Mouse (Mus musculus) limb, embryonic 10.5 days (tissue): ENCODE results near the gene Tectb. TPM values are rescaled to one million over a fixed set of nuclear protein-coding genes. Genes with fewer than 3 reads are reported as not detected.

Source experiments
- DNase-seq: peaks from one replicate; pipeline ENCODE4 v3.0.0-alpha.2; 2017; ENCODE audit warnings: low spot score
- H3K27ac ChIP-seq: fragments of 300-500 bp; sonication (generic); 2 replicates; pipeline ENCODE4 v1.5.1; 2016; ENCODE audit warnings: mild to moderate bottlenecking
- H3K27me3 ChIP-seq: fragments of 300-500 bp; sonication (generic); 2 replicates; pipeline ENCODE4 v1.6.1; 2016; ENCODE audit warnings: low read depth, mild to moderate bottlenecking; ENCODE audit not compliant: poor library complexity, severe bottlenecking
- H3K36me3 ChIP-seq: fragments of 300-500 bp; sonication (generic); 2 replicates; pipeline ENCODE4 v1.6.1; 2016; ENCODE audit warnings: mild to moderate bottlenecking, moderate library complexity
- H3K4me1 ChIP-seq: fragments of 300-500 bp; sonication (generic); 2 replicates; pipeline ENCODE4 v1.6.1; 2016
- H3K4me3 ChIP-seq: fragments of 300-500 bp; sonication (generic); 2 replicates; pipeline ENCODE4 v1.5.1; 2016; ENCODE audit warnings: mild to moderate bottlenecking, moderate library complexity
- H3K9me3 ChIP-seq: fragments of 300-500 bp; sonication (generic); replicated peaks from 2 replicates; pipeline ENCODE4 v1.6.1; 2016; ENCODE audit warnings: mild to moderate bottlenecking
- WGBS: fragments of 180-500 bp; shearing (Covaris S2); methylation state at CpG from one replicate; pipeline ENCODE4 v1.1.7; 2016; 5-methylcytosine and 5-hydroxymethylcytosine counted together
- polyA plus RNA-seq: library from polyadenylated mRNA; unstranded; fragments of >200 nt; fragmentation: Nextera tagmentation; extraction: Ambion mirVana; gene quantifications from 2 replicates; pipeline ENCODE4 v1.2.1, GENCODE M21; 2016

Gene Tectb
- polyA plus RNA-seq, 1 experiment from 2014 or later, result not detected

DNA sequence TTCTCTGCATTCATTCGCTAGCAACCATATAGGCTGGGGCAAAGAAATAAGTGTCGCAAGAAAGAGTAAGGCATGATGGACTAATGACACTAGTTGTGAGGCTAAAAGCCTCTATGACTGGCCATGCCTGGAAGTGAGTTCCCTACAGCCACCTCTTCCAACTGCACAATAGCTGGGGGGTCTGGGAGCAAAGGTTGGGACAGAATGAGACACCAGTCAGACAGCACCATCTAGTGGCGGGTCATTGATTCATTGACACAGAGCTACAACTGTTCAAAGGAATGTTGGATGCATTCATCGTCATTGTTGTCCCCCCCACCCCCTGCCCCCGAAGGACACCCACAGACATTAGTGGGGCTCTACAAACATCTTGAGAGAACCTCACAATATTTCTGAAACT lies 17.8 kb downstream of the Tectb start:
- peak; percentile 75 for DNase-seq
- no peak overlapping the region for H3K27ac ChIP-seq
- no peaks in the 10 kb centered on the region for H3K36me3 ChIP-seq
- peaks cover 3% of the 10 kb centered on the region; the same call in 1 of the 2 replicates for H3K27me3 ChIP-seq
- no peak overlapping the region for H3K4me3 ChIP-seq
- no peaks in the 10 kb centered on the region for H3K9me3 ChIP-seq
- 43% methylated on average over 5 of the region's 5 CpGs for WGBS
- H3K4me1 ChIP-seq, result no peaks in the 10 kb centered on the region

DNA sequence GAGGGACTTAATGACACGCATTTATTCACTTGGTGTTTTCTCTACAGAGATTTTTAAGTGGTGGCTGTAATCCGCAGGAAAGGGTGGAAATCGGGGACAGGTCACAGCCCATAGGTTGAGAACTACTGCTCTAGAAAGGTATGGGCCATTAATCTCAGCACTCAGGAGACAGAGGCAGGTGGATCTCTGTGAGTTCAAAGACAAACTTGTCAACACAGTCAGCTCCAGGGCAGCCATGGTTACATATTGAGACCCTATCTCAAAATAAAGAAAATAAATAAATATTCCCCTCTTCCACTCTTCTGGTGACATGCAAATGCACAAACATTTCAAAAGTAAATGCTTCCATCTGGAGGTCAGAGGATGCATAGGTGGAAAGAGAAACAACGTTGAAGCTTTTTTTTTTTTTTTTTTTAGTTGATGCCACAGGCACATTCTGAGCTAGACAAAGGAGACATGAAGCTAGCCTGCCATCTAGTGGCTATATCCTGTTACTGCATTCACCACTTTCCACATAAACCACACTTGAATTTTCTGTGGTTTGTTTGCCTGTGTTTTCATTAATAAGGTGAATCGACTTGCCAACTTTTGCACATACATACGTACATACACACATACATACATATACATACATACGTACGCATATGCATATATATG lies 26.1 kb downstream of the Tectb start:
- Histone ChIP-seq H3K4me1 (no peaks in the 10 kb centered on the region), H3K36me3 (no peaks in the 10 kb centered on the region), H3K4me3 (no peak overlapping the region), H3K27me3 (0 out of 2 replicates have a peak, but pooled peaks cover 4% of the 10 kb centered on the region), H3K27ac (no peak overlapping the region), H3K9me3 (no peaks in the 10 kb centered on the region)
- DNase-seq, result peak; percentile 37
- WGBS, result 38% methylated on average over 8 of the region's 8 CpGs

DNA sequence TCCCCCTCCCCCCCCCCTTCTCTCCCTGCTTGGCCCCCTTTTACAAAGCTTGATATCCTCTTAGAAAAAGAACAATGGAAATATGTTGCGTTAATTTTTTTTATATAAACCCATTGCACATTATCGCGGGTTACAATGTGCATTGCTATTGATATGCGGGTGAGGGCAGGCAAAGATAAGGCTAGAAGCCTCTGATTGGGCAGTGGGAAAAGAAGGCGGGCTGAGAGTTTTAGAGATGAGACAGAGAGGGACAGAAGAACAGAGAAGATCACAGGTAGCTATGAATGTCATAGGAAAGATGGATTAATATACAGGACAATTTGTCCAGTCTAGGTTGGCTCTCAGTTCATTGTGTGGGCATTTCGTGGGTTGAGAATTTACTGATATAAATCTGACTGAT lies 26.7 kb downstream of the Tectb start:
- Histone ChIP-seq H3K4me1 (no peaks in the 10 kb centered on the region), H3K36me3 (no peaks in the 10 kb centered on the region), H3K9me3 (no peaks in the 10 kb centered on the region), H3K27me3 (0 out of 2 replicates have a peak, but pooled peaks cover 4% of the 10 kb centered on the region), H3K4me3 (no peak overlapping the region), H3K27ac (no peak overlapping the region)
- 61% methylated on average over 6 of the region's 6 CpGs for WGBS
- DNase-seq, result no peak

DNA sequence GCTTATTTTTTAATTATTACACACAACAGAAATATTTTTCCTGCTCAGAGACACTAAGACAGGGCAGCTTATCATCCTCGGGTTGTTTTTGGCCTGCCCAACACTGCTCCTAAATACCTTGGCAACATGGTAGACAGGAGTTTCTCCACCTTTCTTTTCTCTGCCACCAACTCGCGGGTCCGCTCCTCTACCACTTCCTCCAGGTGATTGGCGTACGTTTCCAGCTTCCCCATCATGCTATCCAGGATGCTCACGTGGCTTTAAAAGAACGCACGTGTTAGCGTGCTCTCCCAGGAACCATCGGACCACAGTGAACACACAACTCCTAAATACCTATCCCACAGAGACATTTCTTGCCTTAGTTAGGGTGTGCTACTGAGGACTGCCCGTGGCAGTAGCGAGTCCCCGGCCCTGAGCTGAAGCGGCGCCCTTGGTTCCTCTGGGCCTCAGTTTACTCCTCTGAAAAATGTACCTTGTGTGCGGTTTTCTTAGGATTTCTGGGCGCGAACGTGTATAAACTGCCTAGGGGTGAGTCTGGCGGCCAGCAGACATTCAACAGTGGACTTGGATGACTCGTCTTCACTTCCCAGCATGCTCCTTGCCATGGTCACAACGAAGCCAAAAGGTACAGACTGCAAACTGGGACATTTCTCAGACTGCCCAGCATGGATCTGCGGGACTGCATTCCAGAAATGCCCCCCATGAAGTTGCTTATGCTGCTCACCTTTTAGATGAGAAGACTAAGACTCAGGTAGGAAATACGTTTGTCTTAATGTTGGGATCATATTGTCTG lies 27.4 kb downstream of the Tectb start:
- Histone ChIP-seq H3K4me3 (no peak overlapping the region), H3K4me1 (no peaks in the 10 kb centered on the region), H3K36me3 (no peaks in the 10 kb centered on the region), H3K27me3 (0 out of 2 replicates have a peak, but pooled peaks cover 4% of the 10 kb centered on the region), H3K9me3 (no peaks in the 10 kb centered on the region), H3K27ac (no peak overlapping the region)
- DNase-seq, result no peak
- WGBS, result 66% methylated on average over 25 of the region's 25 CpGs

DNA sequence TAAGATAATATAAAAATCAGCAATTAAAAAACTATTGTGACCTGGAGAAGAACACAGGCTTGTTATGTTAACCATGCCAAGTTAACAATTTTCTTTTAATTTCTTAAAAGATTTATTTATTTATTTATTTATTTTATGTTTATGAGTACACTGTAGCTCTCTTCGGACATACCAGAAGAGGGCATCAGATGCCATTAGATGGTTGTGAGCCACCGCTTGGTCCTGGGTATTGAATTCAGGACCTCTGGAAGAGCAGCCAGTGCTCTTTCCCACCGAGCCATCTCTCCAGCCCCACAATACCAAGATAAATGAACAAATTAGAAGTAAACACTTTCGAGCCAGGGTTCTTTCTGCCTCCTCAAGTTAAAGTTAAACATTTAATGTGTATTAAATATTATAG lies 28.1 kb downstream of the Tectb start:
- Histone ChIP-seq H3K9me3 (no peaks in the 10 kb centered on the region), H3K27ac (no peak overlapping the region), H3K36me3 (no peaks in the 10 kb centered on the region), H3K27me3 (0 out of 2 replicates have a peak, but pooled peaks cover 4% of the 10 kb centered on the region), H3K4me3 (no peak overlapping the region), H3K4me1 (no peaks in the 10 kb centered on the region)
- no peak for DNase-seq
- WGBS, result 85% methylated on average over 4 of the region's 4 CpGs

DNA sequence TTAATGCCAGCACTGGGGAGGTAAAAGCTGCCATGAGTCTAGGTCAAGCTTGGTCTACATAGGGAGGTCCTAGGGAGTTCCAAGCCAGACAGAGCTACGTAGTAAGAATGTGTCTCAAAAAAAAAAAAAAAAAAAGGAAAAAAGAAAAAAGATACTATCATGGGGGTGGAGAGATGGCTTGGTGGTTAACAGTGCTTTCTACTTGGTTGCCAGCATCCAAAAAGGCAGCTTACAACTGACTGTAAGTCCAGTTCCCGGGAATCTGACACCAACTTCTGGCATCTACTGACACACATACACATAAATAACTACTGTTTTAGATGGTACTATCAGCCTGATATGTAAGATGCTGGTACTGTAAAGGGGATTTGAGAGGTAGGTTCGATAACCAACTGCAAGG lies 28.6 kb downstream of the Tectb start:
- DNase-seq, result no peak
- no peaks in the 10 kb centered on the region for H3K36me3 ChIP-seq
- no peak overlapping the region for H3K27ac ChIP-seq
- no peaks in the 10 kb centered on the region for H3K9me3 ChIP-seq
- 0 out of 2 replicates have a peak, but pooled peaks cover 4% of the 10 kb centered on the region for H3K27me3 ChIP-seq
- H3K4me1 ChIP-seq, result no peaks in the 10 kb centered on the region
- 81% methylated on average over 3 of the region's 3 CpGs for WGBS
- no peak overlapping the region for H3K4me3 ChIP-seq

DNA sequence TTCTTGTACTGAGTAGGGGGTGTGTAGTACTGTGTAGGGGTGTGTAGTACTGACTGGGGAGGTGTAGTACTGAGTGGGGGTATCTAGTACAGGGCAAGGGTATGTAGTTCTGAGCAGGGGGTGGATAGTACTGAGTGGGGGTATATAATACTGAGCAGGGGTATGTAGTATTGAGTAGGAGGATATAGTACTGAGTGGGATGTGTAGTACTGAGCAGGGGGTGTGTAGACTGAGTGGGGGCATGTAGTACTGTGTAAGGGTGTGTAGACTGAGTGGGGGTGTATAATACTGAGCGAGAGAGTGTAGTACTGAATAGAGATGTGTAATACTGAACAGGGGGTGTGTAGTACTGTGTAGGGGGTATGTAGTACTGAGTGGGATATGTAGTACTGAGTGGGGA lies 31.2 kb downstream of the Tectb start:
- H3K4me1 ChIP-seq, result no peaks in the 10 kb centered on the region
- no peak for DNase-seq
- no peak overlapping the region for H3K27ac ChIP-seq
- H3K27me3 ChIP-seq, result 0 out of 2 replicates have a peak, but pooled peaks cover 4% of the 10 kb centered on the region
- H3K36me3 ChIP-seq, result no peaks in the 10 kb centered on the region
- no peaks in the 10 kb centered on the region for H3K9me3 ChIP-seq
- H3K4me3 ChIP-seq, result no peak overlapping the region
- 93% methylated on average over 1 of the region's 1 CpGs for WGBS

DNA sequence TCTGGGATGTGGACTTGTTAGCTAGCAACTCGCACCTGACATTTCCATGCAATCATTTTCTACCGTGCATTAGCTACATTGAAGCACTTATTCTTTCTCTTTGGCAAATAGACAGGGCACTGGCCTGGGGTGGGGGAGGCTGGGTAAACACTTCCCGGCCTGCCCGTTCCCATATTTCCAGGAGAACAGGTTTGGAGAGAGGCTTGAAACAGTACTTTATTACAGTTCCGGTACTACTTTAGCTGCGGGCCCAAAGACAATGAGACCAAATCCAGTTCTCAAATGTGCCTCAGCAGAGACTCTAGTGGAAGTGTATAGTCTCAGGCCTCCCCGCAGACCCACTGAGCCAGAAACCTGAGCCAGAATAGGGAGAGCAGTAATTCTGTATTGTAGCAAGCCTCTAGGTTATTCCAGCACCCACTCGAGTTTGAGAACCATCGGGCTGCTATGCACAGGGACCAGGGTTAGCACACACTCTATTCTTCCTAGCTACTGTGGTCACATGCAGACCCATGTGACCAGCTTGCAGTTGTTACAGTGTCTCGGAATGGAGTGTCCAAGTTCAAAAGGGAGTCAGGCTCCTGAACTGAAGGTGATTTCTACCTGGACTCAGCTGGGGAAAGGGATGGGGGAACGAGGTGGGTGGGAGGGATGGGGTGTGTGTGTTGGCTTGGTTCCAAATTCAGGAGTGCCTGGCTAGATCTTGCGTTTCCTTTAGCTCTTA lies 33.2 kb downstream of the Tectb start:
- no peaks in the 10 kb centered on the region for H3K36me3 ChIP-seq
- no peak overlapping the region for H3K27ac ChIP-seq
- no peaks in the 10 kb centered on the region for H3K9me3 ChIP-seq
- no peak overlapping the region for H3K4me3 ChIP-seq
- no peaks in the 10 kb centered on the region for H3K27me3 ChIP-seq
- no peak for DNase-seq
- H3K4me1 ChIP-seq, result peaks cover 8% of the 10 kb centered on the region
- 90% methylated on average over 12 of the region's 12 CpGs for WGBS

DNA sequence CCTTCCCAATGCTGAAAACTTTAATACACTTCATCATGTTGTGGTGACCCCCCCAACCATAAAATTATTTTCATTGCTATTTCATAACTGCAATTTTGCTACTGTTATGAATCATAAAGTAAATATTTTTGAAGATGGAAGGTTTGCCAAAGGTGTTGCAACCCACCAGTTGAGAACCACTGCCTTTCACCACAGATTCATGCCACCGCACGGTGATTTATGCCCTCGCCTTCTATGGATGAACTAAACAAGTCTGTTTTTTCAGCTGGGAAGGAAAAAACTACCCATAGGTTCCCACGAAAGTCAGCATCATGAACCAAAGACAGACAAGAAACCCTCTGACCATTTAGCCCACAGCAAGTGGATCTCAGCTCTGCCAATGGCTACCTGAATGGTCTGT lies 36.3 kb downstream of the Tectb start:
- no peak overlapping the region for H3K4me3 ChIP-seq
- H3K36me3 ChIP-seq, result no peaks in the 10 kb centered on the region
- no peak overlapping the region for H3K27ac ChIP-seq
- DNase-seq, result no peak
- H3K27me3 ChIP-seq, result peaks cover 7% of the 10 kb centered on the region; the same call in 1 of the 2 replicates
- H3K4me1 ChIP-seq, result peaks cover 11% of the 10 kb centered on the region
- WGBS, result 90% methylated on average over 4 of the region's 4 CpGs
- H3K9me3 ChIP-seq, result no peaks in the 10 kb centered on the region

DNA sequence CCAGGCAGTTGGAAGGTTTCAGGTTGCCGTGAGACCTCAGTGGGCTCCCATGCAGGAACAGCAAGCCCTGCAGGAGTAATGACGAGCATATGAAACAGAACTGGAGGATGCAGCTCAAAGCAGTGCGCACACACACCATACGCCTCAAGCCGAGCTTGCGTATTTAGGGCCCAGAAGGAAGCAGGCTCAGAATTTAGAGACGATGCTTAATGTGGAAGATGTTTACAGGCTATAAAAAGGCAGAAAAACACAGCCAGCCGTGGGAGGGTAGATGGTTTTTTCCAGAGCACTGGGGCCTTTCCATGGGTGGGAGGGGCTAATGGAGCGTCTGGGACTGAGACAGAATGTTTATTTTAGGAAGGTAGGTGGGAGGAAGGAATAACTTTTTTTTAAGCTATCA lies 36.8 kb downstream of the Tectb start:
- Histone ChIP-seq H3K4me1 (peaks cover 11% of the 10 kb centered on the region), H3K9me3 (no peaks in the 10 kb centered on the region), H3K4me3 (no peak overlapping the region), H3K27me3 (peaks cover 7% of the 10 kb centered on the region; the same call in 1 of the 2 replicates), H3K36me3 (no peaks in the 10 kb centered on the region), H3K27ac (no peak overlapping the region)
- WGBS, result 70% methylated on average over 9 of the region's 9 CpGs
- no peak for DNase-seq

DNA sequence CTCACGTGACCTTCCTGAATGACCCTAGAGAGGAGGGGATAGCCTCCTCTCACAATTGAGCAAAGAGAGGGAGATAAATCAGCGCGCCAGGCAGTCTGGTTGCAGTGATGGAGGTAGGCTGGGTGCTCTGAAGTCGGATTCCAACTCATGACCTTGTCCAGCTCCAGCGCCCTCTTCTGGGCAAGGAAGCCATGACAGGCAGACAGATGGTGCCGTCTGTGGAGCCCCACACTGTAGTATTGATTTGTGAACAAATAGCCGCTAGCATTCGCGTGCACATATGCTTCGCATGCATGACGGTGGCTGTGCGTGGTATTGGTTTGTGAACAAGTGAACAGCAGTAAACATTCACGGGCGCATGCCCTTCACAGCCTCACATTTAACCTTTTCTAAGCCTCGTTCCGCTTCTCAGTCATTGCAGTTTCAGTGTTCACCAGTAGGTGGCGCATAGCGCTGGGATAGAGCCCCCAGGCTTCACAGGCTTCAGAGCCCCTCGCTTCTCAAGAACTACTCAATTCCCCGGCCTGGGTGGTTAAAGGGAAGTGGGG lies 37.7 kb downstream of the Tectb start:
- peaks cover 14% of the 10 kb centered on the region for H3K4me1 ChIP-seq
- H3K4me3 ChIP-seq, result peak overlapping the region; percentile 47
- H3K36me3 ChIP-seq, result no peaks in the 10 kb centered on the region
- H3K9me3 ChIP-seq, result no peaks in the 10 kb centered on the region
- peak; percentile 90 for DNase-seq
- H3K27me3 ChIP-seq, result peaks cover 7% of the 10 kb centered on the region; the same call in 1 of the 2 replicates
- 4% methylated on average over 20 of the region's 20 CpGs for WGBS
- peak overlapping the region; percentile 30; the same call in 1 of the 2 replicates for H3K27ac ChIP-seq

DNA sequence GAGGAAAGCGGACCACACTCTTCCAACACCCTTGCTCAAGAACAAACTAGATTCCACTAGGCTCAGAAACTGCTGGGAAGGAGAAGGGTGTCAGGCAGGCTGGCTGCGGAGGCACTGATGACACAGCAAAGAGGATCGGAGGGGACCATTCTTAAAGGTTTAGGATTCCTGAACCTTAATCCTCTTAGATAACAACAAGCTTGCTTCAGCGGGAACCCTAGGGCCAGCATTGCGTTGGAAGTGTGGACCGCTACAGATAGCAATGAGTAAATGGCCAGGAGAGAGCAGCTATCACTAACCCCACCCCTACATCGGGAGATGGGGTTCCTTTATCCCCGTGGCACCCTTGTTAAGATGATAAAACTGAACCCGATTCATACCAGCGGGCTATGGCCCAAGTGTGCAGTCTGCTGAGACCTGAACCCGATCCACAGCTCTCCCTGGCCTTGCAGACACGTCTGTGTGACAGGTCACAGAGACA lies 38.2 kb downstream of the Tectb start:
- Histone ChIP-seq H3K4me3 (peak overlapping the region; percentile 47), H3K4me1 (peaks cover 14% of the 10 kb centered on the region), H3K36me3 (no peaks in the 10 kb centered on the region), H3K27me3 (peaks cover 7% of the 10 kb centered on the region; the same call in 1 of the 2 replicates), H3K9me3 (no peaks in the 10 kb centered on the region), H3K27ac (no peak overlapping the region)
- DNase-seq, result no peak
- WGBS, result 23% methylated on average over 12 of the region's 12 CpGs
